Mouse (Mus musculus): Measurements from ENCODE around the gene Srgap2.

The Srgap2 gene

GRCm38 (mm10) chr1:131293221-131293921 is 233.8 kb downstream of the Srgap2 start:
- DNase-seq (ENCODE audit: extremely low read depth, insufficient read length, low spot score) = no peak

GRCm38 (mm10) chr1:131290648-131291047 is 236.5 kb downstream of the Srgap2 start:
- DNase-seq (ENCODE audit: extremely low read depth, insufficient read length, low spot score) = no peak

DNA sequence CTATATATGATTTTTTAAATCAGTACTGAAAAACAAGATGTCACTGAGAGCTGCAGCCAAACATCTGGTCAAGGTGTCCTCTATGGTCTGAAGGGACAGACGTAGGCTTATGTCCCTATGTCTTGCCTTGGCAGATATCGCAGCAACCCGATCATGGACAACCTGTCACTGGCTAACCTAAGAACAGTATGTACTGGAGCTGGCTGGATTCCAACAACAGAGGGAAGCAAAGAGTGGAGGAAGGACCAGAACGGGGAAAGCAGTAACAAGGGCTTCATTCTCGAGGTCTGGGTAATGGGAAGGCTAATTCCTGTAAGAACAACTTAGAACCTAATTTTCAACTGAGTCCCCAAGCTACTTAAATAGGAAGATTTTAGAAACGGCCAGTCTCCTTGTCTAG is 238.2 kb downstream of the Srgap2 start:
- no peak for DNase-seq (ENCODE audit: extremely low read depth, insufficient read length, low spot score)

GRCm38 (mm10) chr1:131287267-131287666 is 239.9 kb downstream of the Srgap2 start:
- DNase-seq (ENCODE audit: extremely low read depth, insufficient read length, low spot score) = no peak

- DNase-seq (ENCODE audit: extremely low read depth, insufficient read length, low spot score) = no peak
Measured at GRCm38 (mm10) chr1:131286803-131287202, 240.3 kb downstream of the Srgap2 start.

DNA sequence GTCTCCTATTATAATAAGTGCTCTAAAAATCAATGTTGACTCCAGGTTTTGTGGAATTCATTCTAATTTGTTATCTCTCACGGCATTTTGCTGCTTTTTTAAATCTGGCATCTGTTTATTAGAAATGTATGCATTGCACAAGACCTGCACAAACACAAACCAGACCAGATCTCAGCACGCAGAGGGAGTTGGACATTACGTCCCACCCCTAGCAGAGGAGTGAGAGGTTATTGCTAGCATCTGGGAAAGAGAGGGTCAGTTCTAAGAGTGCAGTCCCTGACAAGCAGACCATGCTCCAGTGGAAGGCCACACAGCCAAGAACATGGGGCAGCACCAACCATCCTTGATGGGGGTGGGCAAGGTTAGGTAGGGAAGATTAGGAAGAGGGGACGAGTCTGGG is 242.5 kb downstream of the Srgap2 start:
- no peak for DNase-seq (ENCODE audit: extremely low read depth, insufficient read length, low spot score)

- no peak for DNase-seq (ENCODE audit: extremely low read depth, insufficient read length, low spot score)
Measured at GRCm38 (mm10) chr1:131284167-131284566, 243.0 kb downstream of the Srgap2 start.

DNA sequence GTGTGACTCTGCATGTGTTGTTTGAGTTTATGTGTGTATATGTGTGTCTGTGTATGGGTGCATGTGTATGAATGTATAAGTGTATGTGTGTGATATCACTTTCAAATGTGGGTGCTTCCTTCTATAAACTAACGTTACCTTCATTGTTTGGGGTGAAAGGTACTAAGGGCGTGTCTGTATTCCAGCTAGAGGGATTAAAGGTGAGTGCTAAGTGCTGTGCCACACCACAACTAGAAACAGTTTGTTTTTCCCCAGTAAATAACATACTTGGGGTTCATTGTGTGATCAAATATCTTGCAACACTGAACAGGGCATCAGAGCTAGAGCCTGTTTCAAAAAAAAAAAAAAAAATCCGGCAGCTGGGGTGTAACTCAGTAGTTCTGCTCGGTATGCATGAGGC is 245.4 kb downstream of the Srgap2 start:
- no peak for DNase-seq (ENCODE audit: extremely low read depth, insufficient read length, low spot score)

GRCm38 (mm10) chr1:131280280-131280679 is 246.9 kb downstream of the Srgap2 start:
- DNase-seq (ENCODE audit: extremely low read depth, insufficient read length, low spot score) = no peak

- peak; percentile 64 for DNase-seq (ENCODE audit: extremely low read depth, insufficient read length, low spot score)
Measured at GRCm38 (mm10) chr1:131279456-131279776, 247.7 kb downstream of the Srgap2 start, which contains the start of gene Ikbke. Ikbke (minus strand) TSS chr1:131279606.

DNA sequence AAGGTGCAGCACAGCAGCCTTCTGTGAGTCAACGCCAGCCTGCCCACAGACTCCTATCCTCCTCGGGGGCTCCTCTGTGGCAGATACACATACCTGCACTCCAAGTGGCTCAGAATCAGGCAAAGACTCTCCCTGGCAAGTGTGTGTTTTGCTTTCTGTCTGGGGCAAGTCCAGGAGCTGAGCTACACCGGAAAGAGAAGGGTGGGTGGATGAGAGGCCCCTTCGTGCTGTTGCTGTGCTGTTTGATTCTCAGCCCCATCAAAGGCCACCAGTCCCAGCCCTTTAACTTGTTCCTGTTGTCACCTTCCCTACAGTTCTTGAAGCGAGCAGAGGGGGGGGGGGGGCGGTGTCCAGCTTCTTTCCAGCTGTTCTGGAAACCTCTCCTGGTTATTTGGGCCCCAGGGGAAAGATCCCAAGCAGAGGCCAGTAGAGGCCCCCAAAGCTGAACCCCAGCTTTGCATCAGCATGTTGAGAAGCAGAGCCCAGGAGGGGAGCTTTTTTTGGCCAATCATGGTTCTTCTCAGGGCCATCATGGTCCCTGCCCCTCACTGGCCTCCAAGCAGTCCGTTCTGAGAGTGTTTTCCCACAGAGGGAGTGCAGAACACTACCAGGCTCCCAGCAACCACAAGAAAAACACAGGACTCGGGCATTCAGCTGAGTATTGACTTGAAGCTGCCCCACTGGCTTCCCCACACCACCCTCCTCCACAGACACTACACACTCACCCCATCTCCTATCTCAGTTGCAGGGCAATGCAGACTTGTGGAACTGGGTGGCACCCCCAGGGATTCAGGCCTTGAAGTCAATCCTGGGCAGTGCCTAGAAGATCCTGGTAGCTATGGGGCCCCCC is 248.3 kb downstream of the Srgap2 start:
- DNase-seq (ENCODE audit: extremely low read depth, insufficient read length, low spot score) = peak; percentile 58

- DNase-seq (ENCODE audit: extremely low read depth, insufficient read length, low spot score) = no peak
Measured at GRCm38 (mm10) chr1:131276831-131277230, 250.3 kb downstream of the Srgap2 start.

- no peak for DNase-seq (ENCODE audit: extremely low read depth, insufficient read length, low spot score)
Measured at GRCm38 (mm10) chr1:131275577-131275976, 251.6 kb downstream of the Srgap2 start.

GRCm38 (mm10) chr1:131274725-131275539 is 252.2 kb downstream of the Srgap2 start:
- no peak for DNase-seq (ENCODE audit: extremely low read depth, insufficient read length, low spot score)

GRCm38 (mm10) chr1:131269797-131270578 is 257.2 kb downstream of the Srgap2 start:
- no peak for DNase-seq (ENCODE audit: extremely low read depth, insufficient read length, low spot score)

- no peak for DNase-seq (ENCODE audit: extremely low read depth, insufficient read length, low spot score)
Measured at GRCm38 (mm10) chr1:131268776-131269175, 258.4 kb downstream of the Srgap2 start.

DNA sequence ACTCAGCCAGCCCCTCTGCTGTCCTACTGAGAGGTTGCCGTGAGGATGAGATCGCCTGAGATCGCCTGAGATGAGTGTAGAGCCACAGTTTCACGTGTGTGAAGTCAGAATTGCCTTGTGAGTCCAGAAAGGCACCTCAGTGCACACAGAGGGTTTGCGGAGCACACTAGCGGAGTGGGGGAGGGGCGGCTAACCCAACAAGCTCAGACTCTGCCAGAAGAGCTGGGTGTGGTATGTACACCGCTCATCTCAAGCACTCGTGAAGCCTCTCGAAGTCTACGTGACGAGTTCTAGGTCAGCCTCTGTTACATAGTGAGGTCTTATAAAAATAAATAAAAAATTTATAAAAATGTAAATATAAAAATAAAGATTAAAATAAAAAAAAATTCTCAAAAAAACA is 263.2 kb downstream of the Srgap2 start:
- DNase-seq (ENCODE audit: extremely low read depth, insufficient read length, low spot score) = no peak

GRCm38 (mm10) chr1:131260309-131260656 is 266.9 kb downstream of the Srgap2 start:
- peak; percentile 42 for DNase-seq (ENCODE audit: extremely low read depth, insufficient read length, low spot score)

DNA sequence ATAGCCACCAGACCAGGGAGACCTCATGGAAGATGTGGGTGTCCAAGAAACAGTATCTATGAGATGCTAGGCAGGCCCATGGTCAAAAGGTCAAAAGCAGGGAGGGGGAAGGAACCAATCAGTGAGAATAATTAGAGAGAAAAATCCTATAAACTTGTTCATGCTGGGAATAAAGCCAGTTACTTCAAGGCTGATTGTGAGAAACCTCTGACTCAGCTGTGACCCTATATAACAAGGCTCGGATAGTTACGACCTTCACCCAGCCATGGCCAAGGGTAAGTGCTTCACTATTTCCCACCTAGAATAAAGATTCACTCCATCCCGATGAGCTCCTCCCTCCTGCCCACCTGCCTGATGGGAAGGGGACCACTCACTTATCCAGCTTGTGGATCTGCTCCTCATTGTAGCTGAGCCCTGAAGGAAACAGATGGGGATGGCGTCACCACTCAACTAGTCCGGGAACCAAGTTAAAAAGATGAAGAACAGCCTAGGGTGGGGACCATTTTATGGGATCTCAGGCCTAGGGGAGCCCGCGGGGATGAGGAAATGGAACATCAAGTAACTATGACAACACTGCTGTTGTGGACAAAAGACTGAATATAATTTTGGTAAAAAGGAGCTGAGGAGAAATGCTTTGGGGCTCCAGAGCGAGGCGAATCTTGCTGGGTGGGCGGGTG is 267.4 kb downstream of the Srgap2 start:
- DNase-seq (ENCODE audit: extremely low read depth, insufficient read length, low spot score) = no peak

- no peak for DNase-seq (ENCODE audit: extremely low read depth, insufficient read length, low spot score)
Measured at GRCm38 (mm10) chr1:131257288-131257687, 269.9 kb downstream of the Srgap2 start.

All from 3134 (cell line).